Comparison of ENCODE assay signal across 28 mouse cellular contexts in the genomic region with DNA sequence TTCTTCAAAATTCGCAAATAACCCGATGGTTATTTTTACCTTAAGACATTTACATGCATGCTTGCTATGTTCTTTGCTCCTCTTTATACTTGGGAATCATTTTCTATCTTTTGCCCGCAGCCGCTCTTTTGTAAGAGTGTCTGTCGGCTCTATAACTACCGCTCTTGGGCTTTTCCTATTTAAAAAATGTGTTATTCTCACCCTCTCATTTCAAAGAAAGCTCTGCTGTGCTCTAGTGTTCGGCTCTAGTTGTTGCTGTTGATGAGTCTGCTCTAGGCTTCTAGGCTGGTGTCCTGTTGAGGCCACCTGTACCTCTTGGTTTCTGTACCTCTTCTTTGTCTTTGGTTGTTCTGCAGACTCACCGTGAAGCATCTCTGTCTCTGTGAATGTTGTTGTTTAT.
DNase-seq lines count a peak whose midpoint lies in the region; ATAC-seq and TF ChIP-seq lines count a peak whose summit lies in the region.
"Had no signal": no experiment of that assay in that cellular context is flagged by ENCODE, and none has a peak within 500 bp of the region (broad histone marks: within the 10 kb centered on the region; RNA-seq: fewer than 3 reads in every experiment).

No protein-coding gene starts in this region.

- DNase-seq in frontal cortex, postnatal 10 days (ENCODE audit: low spot score in 2 of 2) = no peak
- DNase-seq in left cerebral cortex, adult 2 months (ENCODE audit: extremely low spot score in 1 of 2, low spot score in 2 of 2) = no peak
- no peak for DNase-seq in left cerebral cortex, adult 11 months (ENCODE audit: low spot score)
- DNase-seq in right cerebral cortex, adult 18-20 months = peak; percentile 17
- no peak for DNase-seq in right cerebral cortex, postnatal 14 days
- DNase-seq in telencephalon, adult 2 months (ENCODE audit: low read depth, low spot score) = peak; percentile 51
- DNase-seq in thymus, postnatal 4 days = no peak
- DNase-seq: adrenal gland, adult 8-10 months; adrenal gland, postnatal 25 days; cerebellum, adult 11 months; cerebellum, adult 2 months; cerebellum, adult 9-11 months; cerebellum, postnatal 25 days; gastrocnemius, adult 2 months; gastrocnemius, postnatal 14 days; heart, adult 18-20 months; heart, postnatal 14 days; heart, postnatal 4 days; kidney, adult 11 months had no signal

- H3K27ac ChIP-seq in left cerebral cortex, adult 2 months = no peak overlapping the region
- H3K27ac ChIP-seq: embryonic facial prominence, embryonic 12.5 days; embryonic facial prominence, embryonic 15.5 days; forebrain, embryonic 15.5 days; gastrocnemius, adult 2 months; heart, embryonic 15.5 days; intestine, embryonic 15.5 days had no signal

- peak; percentile 98 for ATAC-seq in frontal cortex, adult (ENCODE audit: low TSS enrichment)
- ATAC-seq: activated CD4-positive, CD25-positive, alpha-beta regulatory T cell, adult 4 months; forebrain, embryonic 15.5 days; hindbrain, embryonic 16.5 days; intestine, embryonic 15.5 days had no signal

- no peak overlapping the region for H3K4me3 ChIP-seq in left cerebral cortex, adult 2 months
- H3K4me3 ChIP-seq: embryonic facial prominence, embryonic 12.5 days; embryonic facial prominence, embryonic 15.5 days; forebrain, embryonic 15.5 days; gastrocnemius, adult 2 months; heart, embryonic 12.5 days; heart, embryonic 15.5 days; intestine, embryonic 15.5 days had no signal

- TF ChIP-seq CTCF in left cerebral cortex, adult 2 months (IDR thresholded peaks at IDR 0.05) = peak; percentile 13

- intact Hi-C loops in left cerebral cortex, adult 2 months (cut with DNase I) = no loop called here

Comparison
In these comparisons a context has a peak if more than half of its experiments do, and no peak if none do; other contexts are left out.
1. DNase-seq: peak in right cerebral cortex, adult 18-20 months (single experiment) and telencephalon, adult 2 months (single experiment); none in frontal cortex, postnatal 10 days (0 of 2), left cerebral cortex, adult 2 months (0 of 2), left cerebral cortex, adult 11 months (single experiment), right cerebral cortex, postnatal 14 days (single experiment) and thymus, postnatal 4 days (single experiment).